ENCODE assay signal across 17 mouse cellular contexts in genomic region chr10:105597226-105597625, GRCm38 (mm10). TPM values are rescaled to one million over a fixed set of nuclear protein-coding genes. Genes with fewer than 3 reads are reported as not detected.
"Had no signal": no experiment of that assay in that cellular context is flagged by ENCODE, and none has a peak within 500 bp of the region (broad histone marks: within the 10 kb centered on the region; RNA-seq: fewer than 3 reads in every experiment).

No protein-coding gene starts in this region.

- H3K4me3 ChIP-seq: midbrain, embryonic 13.5 days; midbrain, embryonic 15.5 days; neural tube, embryonic 12.5 days; stomach, embryonic 15.5 days had no signal

- H3K36me3 ChIP-seq: midbrain, embryonic 13.5 days; midbrain, embryonic 15.5 days; neural tube, embryonic 12.5 days; stomach, embryonic 15.5 days had no signal

- H3K4me2 ChIP-seq: midbrain, embryonic 11.5 days; midbrain, embryonic 13.5 days; midbrain, embryonic 15.5 days; neural tube, embryonic 12.5 days; stomach, embryonic 15.5 days had no signal

- H3K27me3 ChIP-seq: megakaryocyte, embryonic 14.5 days; midbrain, embryonic 13.5 days; midbrain, embryonic 15.5 days; neural tube, embryonic 12.5 days; stomach, embryonic 15.5 days had no signal

- H3K9ac ChIP-seq: lung, embryonic 14.5 days; midbrain, embryonic 13.5 days; midbrain, embryonic 15.5 days; neural tube, embryonic 12.5 days; stomach, embryonic 15.5 days had no signal

- ATAC-seq: midbrain, embryonic 13.5 days; midbrain, embryonic 15.5 days had no signal

- H3K27ac ChIP-seq: midbrain, embryonic 13.5 days; midbrain, embryonic 15.5 days; neural tube, embryonic 12.5 days; stomach, embryonic 15.5 days; stomach, postnatal 0 days had no signal

- H3K4me1 ChIP-seq: midbrain, embryonic 13.5 days; midbrain, embryonic 15.5 days; neural tube, embryonic 12.5 days; stomach, embryonic 15.5 days had no signal

- H3K9me3 ChIP-seq: megakaryocyte, embryonic 14.5 days; midbrain, embryonic 13.5 days; midbrain, embryonic 15.5 days; neural tube, embryonic 12.5 days; stomach, embryonic 15.5 days had no signal

- DNase-seq: lung, adult 18-20 months; lung, postnatal 10 days; lung, postnatal 4 days; right cerebral cortex, postnatal 14 days; thymus, adult 2 months; thymus, postnatal 25 days; thymus, postnatal 4 days had no signal

RNA-seq across cellular contexts. Expression of gene Tmtc2, which starts 23.0 kb away (rescaled TPM):
- total RNA-seq: monocyte, adult 5-6 weeks; neutrophil, adult 5-6 weeks had no signal
